Mouse (Mus musculus) layer of hippocampus, adult 8-10 months (tissue): Measurements from ENCODE around the gene Myl7. TPM values are rescaled to one million over a fixed set of nuclear protein-coding genes. Genes with fewer than 3 reads are reported as not detected.
"Not testable (repeated sequence)": the region's sequence is repeated elsewhere in the genome, so short reads cannot be mapped to it uniquely, and the experiment has no call there.

Experiments used
- DNase-seq, 2 experiments: peaks; one replicate each; pipeline ENCODE4 v3.0.0; 2022; ENCODE audit warnings: low spot score in 2 of 2
- total RNA-seq, 4 experiments: library from RNA; stranded (reverse); gene quantifications; 2 replicates each; pipeline ENCODE4 v1.2.4; 2022

The Myl7 gene
- total RNA-seq, 4 experiments from 2014 or later = not detected

GRCm38 (mm10) chr11:5904357-5904756 lies 5.8 kb upstream of the Myl7 start:
- DNase-seq = no peak

DNA sequence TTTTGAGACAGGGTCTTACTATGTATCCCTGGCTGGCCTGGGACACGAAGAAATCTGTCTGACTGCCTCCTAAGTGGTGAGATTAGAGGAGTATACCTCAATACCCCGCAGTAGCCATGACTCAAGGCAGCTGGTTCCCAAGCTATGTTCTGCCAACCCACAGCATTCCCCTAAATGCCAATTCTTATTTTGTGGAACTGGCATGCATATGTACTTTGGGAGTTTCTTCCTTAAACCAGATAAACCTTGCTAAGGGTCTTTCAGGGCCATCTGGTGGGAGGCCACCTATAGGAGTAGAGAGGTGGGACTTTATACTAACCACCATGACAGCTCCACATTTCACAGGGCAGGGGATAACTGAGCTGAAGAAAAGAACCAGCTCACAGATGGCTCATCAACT lies 5.3 kb upstream of the Myl7 start:
- DNase-seq = no peak

- no peak for DNase-seq
Measured at GRCm38 (mm10) chr11:5902390-5902789, 3.8 kb upstream of the Myl7 start.

DNA sequence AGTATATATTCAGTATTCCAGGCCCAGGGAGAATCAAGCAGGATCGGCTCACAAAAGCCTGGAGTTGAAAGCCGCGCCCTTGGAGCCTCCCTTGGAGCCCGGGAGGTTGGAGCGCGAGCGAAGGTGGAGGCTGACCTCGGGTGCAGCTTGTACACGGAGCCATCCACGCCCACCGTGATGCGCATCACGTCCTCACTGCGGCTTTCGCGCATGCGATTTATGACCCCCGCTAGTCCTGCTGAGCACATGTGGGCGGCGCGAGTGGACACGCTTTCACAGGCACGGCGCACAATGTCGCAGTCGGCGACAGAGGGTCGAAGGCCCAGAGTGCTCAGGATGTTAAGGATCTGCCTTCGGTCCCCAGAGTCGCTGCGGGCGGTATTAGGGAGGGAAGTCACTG lies 3.4 kb upstream of the Myl7 start:
- no peak for DNase-seq

DNA sequence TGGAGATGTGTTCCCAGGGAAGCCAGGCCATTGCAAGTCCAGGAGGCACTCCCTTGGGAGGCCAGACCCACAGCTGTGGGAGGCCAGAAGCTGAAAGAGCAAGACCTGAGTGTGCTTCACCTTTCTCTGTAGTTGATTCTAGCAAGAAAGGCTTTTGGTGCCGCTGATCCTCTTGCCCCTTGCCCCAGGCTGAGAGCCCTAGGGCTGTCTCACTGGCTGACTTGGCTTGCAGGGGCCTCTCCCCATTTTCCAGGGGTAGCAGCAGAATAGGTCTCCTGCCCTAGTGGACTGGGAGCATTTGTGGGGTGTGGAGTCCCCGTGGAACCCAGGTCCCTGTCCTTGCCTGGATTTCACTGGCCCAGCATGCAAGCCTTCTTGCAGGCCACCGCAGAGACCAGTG lies 2.7 kb upstream of the Myl7 start:
- DNase-seq = no peak

DNA sequence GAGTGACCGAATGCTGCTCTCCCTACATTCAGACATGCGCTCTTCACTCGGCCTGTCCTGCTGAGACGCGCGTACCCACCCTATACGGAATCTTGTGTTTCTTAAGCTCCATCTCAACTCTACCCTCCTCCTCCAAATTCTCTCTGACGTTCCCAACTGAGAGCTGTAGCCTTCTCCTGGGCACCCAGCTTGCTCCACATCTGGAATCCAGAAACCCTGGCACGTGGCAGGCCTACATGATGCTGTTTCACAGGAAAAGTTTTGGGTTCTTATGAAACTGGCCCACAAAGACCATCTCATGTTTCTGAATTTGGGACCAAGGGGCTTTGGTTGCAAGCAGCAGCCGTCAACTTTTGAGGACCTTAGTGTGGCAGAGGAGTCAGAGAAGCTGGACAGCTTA lies 704 bp upstream of the Myl7 start:
- DNase-seq = no peak

DNA sequence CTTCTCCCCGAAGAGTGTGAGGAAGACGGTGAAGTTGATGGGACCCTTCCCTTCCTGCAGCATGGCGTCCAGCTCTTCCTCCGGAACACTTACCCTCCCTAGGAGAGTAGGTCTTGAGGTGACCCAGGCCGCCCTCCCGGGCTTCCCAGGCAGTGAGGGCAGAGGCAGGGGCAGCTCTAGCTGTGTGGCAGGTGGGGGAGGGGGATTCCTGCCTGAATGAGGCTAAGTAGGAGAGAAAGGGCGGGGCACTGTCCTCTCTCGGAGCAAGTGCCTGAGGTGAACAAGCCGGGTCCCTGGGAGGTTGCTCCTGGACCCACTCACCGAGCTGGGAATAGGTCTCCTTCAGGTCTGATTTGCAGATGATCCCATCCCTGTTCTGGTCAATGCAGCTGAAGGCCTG lies 743 bp downstream of the Myl7 start:
- DNase-seq = no peak

- no peak for DNase-seq
Measured at GRCm38 (mm10) chr11:5897230-5897629, 1.4 kb downstream of the Myl7 start.

DNA sequence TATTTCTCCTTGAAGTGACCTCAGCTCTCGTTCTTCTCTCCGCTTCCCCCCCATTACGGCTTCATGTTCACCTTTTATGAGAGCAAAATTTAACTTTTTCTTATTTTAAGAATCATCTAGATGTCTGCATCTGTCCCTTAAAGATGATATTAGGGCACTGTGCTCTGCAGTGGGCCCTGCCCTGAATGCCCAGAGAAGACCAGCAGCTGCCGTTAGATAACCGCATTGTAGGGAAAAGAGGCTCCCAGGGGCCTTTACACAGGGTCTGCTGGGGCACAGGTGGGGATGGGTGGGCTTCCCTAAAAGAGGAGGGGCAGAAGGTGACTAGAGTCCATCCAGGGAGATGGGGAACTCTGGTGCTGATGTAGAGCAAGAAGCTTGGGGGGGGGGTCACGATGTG lies 4.8 kb downstream of the Myl7 start:
- DNase-seq = no peak

DNA sequence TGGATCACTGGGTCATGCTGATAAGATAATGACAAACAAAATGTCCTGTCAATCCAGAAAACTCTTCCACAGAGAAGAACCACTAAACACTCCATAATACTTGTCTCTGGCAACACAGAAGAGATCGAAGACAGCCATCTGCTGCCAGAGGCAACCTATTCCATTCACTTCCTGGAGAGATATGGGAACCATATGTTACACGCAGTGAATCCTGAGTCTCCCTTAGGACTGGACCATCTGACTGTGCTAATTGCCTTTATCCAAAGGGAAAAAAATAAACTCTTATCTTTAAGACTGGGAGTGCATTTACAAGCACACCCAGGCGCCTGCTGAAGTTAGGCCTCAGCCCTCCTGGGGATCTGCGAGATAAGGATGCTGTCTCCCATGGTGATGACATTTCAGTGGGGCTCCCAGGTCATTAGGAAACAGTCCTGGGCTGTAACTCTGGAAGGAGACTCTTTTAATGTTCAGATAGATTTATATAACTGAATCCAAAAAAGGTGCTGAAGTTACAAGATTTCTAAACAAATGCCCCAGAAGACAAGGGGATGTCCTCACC lies 5.7 kb downstream of the Myl7 start:
- no peak for DNase-seq

GRCm38 (mm10) chr11:5892151-5892591 lies 6.4 kb downstream of the Myl7 start:
- no peak for DNase-seq

GRCm38 (mm10) chr11:5888563-5888962 lies 10.0 kb downstream of the Myl7 start:
- not testable (repeated sequence) for DNase-seq

GRCm38 (mm10) chr11:5887250-5887649 lies 11.3 kb downstream of the Myl7 start:
- no peak for DNase-seq

DNA sequence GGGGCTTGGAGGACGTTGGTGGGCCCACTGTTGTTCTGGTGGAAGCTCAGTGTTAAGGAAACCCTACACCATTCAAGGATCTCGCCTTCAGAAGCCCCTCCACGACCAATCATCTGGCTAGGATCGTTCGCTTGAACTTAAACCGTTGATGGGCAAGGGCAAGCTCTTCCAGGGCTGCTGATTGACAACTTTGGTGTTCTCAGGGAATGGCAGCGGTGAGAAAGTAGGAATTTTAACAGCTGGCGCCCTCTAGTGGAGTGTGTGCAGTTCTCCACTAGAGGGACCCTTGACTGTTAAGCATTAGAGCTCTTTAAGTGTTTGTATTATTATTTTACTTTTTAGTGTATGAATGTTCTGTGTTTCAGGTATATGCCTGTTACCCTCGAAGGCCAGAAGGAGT lies 12.4 kb downstream of the Myl7 start:
- DNase-seq = peak in 1 of 2 experiments; percentile 64

GRCm38 (mm10) chr11:5882518-5882917 lies 16.1 kb downstream of the Myl7 start:
- DNase-seq = no peak

DNA sequence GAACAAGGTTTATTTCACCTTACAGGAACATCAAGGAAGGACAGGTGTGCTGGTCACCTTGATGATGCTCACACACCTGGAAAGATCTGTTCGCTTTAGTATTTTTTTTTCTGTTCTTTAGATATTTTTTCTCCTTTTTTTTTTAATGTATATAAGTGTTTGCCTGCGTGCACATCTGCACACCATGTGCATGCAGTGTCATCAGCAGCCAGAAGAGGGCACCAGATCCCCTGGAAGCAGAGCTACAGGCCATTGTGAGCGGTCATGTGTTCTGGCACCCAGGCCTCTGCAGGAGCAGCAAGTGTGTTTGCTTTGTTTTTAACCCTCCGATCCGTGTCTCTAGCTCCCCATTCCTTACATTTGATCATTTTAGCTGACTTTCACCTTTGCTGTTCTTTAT lies 18.7 kb downstream of the Myl7 start:
- peak in 1 of 2 experiments; percentile 71 for DNase-seq

GRCm38 (mm10) chr11:5878661-5879060 lies 19.9 kb downstream of the Myl7 start:
- DNase-seq = no peak

DNA sequence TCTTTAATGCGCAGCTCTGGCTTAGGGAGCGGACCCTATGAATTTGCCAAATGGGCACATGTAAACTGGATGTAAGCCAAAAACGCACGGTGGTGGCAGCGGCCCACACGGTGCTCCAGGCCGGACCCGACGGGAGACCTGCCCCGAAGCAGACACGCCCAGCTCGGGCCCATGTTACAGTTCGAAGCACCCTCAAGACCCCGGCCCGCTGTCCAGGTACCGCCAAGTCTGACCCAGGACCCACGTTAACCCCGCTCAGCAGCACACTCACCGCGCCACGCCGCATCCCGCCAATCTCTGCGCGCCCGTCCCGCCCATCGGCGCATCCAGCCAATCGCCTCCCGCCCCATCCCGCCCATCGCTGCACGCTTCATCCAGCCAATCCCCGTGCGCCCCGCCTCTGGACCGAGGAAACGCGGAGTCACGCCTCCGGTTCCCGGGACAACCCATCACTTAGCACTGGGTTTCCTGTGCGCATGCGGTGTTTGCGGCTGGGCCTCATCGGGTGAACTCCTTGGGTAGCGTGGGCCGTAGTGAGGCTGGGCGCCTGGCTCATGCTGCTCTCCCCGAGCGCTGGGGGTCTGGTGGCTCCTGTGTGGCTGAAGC lies 20.6 kb downstream of the Myl7 start, which contains the start of gene Pold2:
Pold2 (minus strand) TSS at position 372 of the 606 bp plus-strand sequence.
- peak; percentile 96 to 97 for DNase-seq

- no peak for DNase-seq
Measured at GRCm38 (mm10) chr11:5877421-5877820, 21.2 kb downstream of the Myl7 start.

- no peak for DNase-seq
Measured at GRCm38 (mm10) chr11:5873192-5873591, 25.4 kb downstream of the Myl7 start.

DNA sequence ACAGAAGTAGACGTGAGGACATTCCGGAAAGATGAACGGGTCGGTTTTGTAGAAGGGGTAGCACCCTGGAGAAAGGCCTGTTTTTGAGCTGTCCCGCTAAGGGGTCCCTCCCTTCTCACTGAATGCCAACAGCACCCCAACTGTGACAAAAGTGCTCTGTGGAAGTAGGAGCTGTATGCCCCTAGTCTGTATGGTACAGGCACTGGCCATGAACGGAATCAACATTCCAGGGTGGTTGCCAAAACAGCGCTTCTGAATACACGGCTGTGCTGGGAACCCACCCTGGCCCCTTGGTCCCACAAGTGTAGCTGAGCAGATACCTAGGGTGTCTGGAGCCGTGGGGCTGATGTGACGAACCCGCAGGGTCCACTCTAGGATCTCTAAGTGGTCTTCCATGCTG lies 25.9 kb downstream of the Myl7 start:
- DNase-seq = no peak

- no peak for DNase-seq
Measured at GRCm38 (mm10) chr11:5870069-5870468, 28.5 kb downstream of the Myl7 start.

DNA sequence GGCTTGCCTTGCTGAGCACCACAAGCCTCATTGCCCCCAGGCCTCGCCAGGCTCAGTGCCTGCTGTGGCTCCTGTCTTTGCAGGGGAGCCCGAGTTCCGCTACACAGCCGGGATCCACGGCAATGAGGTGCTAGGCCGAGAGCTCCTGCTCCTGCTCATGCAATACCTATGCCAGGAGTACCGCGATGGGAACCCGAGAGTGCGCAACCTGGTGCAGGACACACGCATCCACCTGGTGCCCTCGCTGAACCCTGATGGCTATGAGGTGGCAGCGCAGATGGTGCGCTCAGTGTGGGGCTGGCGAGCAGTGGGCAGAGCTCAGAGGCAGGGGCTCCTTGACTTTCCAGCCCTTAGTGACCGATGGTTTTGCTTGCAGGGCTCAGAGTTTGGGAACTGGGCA lies 29.3 kb downstream of the Myl7 start:
- DNase-seq = no peak

GRCm38 (mm10) chr11:5868324-5868723 lies 30.3 kb downstream of the Myl7 start:
- no peak for DNase-seq
